Mouse (Mus musculus): Measurements from ENCODE around the gene Olfr1218. TPM values are rescaled to one million over a fixed set of nuclear protein-coding genes. Genes with fewer than 3 reads are reported as not detected.
"Not testable (repeated sequence)": the region's sequence is repeated elsewhere in the genome, so short reads cannot be mapped to it uniquely, and the experiment has no call there.

The Olfr1218 gene
- polyA plus RNA-seq (2012; rRNA removed): not detected in 2 replicates

DNA sequence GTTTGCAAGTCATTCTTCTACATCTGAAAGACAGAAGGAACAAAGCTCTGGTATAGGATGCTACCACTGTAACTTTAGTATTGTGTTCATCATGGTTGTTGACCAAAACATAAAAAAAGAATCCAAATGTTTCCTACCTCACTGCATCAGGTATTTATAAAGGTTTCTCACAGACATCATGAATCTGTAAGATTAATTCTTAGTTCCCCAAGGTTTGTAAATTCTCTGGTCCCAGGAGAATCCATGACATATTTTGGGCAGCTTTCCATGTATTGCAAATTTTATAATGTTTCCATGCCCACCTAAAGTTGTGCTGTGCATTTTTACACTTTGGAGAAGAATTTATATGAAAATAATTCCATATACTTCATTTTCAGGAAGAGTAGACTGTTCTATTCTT is at the start of gene Olfr1218:
Olfr1218 (minus strand) TSS at position 101 of the 400 bp plus-strand sequence.
- DNase-seq (ENCODE audit: low read depth, low spot score): no peak

- DNase-seq (ENCODE audit: low read depth, low spot score): no peak
- WGBS: 62% methylated on average over 3 of the region's 3 CpGs
Measured at GRCm38 (mm10) chr2:89106735-89107134, 45.7 kb upstream of the Olfr1218 start, which contains the start of gene Olfr1220. Gene Olfr1220, minus strand, starts transcription at chr2:89106835.

DNA sequence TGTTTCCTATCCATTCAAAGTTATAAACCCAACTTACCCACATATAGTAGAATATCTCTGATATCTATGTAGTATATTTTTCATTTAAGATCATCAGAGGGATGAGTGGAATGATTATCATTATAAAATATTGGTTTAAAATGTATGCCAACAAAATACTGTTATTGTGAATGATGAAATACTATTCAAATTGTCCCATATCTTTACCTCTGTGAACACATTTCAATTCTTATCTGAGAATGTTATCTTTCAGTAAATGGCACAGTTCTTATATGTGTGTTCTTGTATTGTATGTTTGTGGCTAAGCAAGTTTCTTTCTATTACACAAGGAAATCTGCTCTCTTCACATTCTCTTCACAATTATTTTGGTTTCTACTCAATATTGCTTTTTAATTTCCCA is 44.7 kb upstream of the Olfr1218 start:
- DNase-seq (ENCODE audit: low read depth, low spot score): no peak

DNA sequence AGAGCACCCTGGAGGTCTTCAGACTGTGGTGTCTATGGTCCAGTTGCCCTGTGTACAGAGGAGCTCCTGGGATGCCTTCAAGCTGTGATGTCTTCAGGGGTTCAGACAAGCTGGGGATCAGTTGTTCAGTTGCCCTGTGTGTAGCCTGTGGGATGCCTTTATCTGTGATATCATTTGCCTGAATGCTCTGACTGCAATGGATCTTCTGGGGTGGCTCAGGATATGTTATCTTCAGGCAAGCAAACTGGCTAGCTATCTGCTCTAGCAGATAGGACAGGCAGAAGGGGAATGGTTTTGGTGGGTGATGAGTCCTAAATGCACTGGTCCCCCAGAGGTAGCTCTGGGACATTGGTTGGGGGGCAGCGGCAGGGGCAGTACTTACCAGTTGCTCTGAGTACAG is 32.9 kb upstream of the Olfr1218 start:
- DNase-seq (ENCODE audit: low read depth, low spot score): no peak
- WGBS: 96% methylated on average over 1 of the region's 1 CpGs

DNA sequence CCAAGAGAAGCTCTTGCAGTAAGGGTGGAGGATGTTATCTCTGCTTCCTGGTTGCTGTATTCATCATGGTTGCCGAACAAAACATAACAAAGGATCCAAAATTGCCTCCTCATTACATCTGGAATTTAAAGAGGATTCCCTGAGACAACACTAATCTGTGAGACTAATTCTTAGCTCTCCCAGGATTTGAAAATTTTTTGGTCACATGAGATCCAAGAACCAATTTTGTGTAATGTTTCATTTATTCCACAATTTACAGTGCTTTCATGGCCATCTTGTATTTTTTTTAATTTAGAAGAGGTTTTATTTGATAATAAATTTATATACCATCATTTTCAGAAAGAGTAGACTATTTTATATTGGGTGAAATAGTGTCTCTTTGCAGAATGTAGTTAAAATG is 22.4 kb upstream of the Olfr1218 start, which contains the start of gene Olfr1219:
Olfr1219 (minus strand) TSS at position 101 of the 400 bp plus-strand sequence.
- no peak for DNase-seq (ENCODE audit: low read depth, low spot score)
- 48% methylated on average over 1 of the region's 1 CpGs for WGBS

DNA sequence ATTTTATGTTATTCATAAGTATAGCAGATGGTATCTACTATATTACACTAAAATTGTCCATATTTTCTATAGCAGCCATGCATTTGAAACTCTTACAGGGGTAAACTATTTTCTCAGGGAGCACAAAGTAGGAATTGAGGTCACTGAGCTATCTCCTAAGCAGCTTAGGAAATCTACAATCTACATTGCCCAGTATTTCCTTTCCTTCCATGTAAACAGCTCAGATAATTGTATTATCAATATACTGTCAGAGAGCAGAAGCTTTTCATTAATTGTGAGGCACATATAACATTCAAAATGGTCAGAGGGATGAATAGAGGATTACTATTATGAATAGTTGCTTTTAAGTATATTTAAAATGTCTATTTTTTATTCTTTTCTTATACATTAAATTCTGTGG is 20.5 kb upstream of the Olfr1218 start:
- DNase-seq (ENCODE audit: low read depth, low spot score): no peak

- 51% methylated on average over 2 of the region's 2 CpGs for whole genome bisulfite sequencing
- no peak for DNase-seq (ENCODE audit: low read depth, low spot score)
Measured at GRCm38 (mm10) chr2:89031965-89032364, 29.0 kb downstream of the Olfr1218 start, which contains the start of gene Olfr1217. Gene Olfr1217, minus strand, starts transcription at chr2:89032065.

GRCm38 (mm10) chr2:89021436-89021835 is 39.6 kb downstream of the Olfr1218 start:
- 63% methylated on average over 3 of the region's 3 CpGs for WGBS
- not testable (repeated sequence) for DNase-seq (ENCODE audit: low read depth, low spot score)

GRCm38 (mm10) chr2:89018240-89018639 is 42.7 kb downstream of the Olfr1218 start, which contains the start of gene Olfr1216:
Gene Olfr1216, minus strand, starts transcription at chr2:89018340.
- 68% methylated on average over 1 of the region's 1 CpGs for WGBS
- DNase-seq (ENCODE audit: low read depth, low spot score): no peak

GRCm38 (mm10) chr2:89006873-89007272 is 54.1 kb downstream of the Olfr1218 start, which contains the start of gene Olfr1215:
Gene Olfr1215, minus strand, starts transcription at chr2:89006973.
- no peak for DNase-seq (ENCODE audit: low read depth, low spot score)
- 45% methylated on average over 2 of the region's 2 CpGs for WGBS

Other genes with a start within 250 kb of the Olfr1218 start
- gene Olfr1202, start 246.7 kb downstream of the Olfr1218 start, polyA plus RNA-seq (2012; rRNA removed): not detected in 2 replicates
- not detected in 2 replicates for gene Olfr1205, start 231.4 kb downstream of the Olfr1218 start, polyA plus RNA-seq (2012; rRNA removed)
- not detected in 2 replicates for gene Olfr1204, start 211.9 kb downstream of the Olfr1218 start, polyA plus RNA-seq (2012; rRNA removed)
- gene Olfr1206, start 198.0 kb downstream of the Olfr1218 start, polyA plus RNA-seq (2012; rRNA removed): not detected in 2 replicates
- gene Olfr1208, start 158.9 kb downstream of the Olfr1218 start, polyA plus RNA-seq (2012; rRNA removed): not detected in 2 replicates
- gene Olfr1209, start 146.0 kb downstream of the Olfr1218 start, polyA plus RNA-seq (2012; rRNA removed): not detected in 2 replicates
- gene Olfr1211, start 123.1 kb downstream of the Olfr1218 start, polyA plus RNA-seq (2012; rRNA removed): not detected in 2 replicates
- not detected in 2 replicates for gene Olfr1212, start 107.2 kb downstream of the Olfr1218 start, polyA plus RNA-seq (2012; rRNA removed)
- not detected in 2 replicates for gene Gm13762, start 80.9 kb downstream of the Olfr1218 start, polyA plus RNA-seq (2012; rRNA removed)
- gene Olfr1214, start 68.5 kb downstream of the Olfr1218 start, polyA plus RNA-seq (2012; rRNA removed): not detected in 2 replicates
- gene Olfr1215, start 54.2 kb downstream of the Olfr1218 start, polyA plus RNA-seq (2012; rRNA removed): not detected in 2 replicates
- gene Olfr1216, start 42.8 kb downstream of the Olfr1218 start, polyA plus RNA-seq (2012; rRNA removed): not detected in 2 replicates
- gene Olfr1217, start 29.1 kb downstream of the Olfr1218 start, polyA plus RNA-seq (2012; rRNA removed): not detected in 2 replicates
- not detected in 2 replicates for gene Olfr1219, start 22.3 kb upstream of the Olfr1218 start, polyA plus RNA-seq (2012; rRNA removed)
- gene Olfr1220, start 45.6 kb upstream of the Olfr1218 start, polyA plus RNA-seq (2012; rRNA removed): not detected in 2 replicates
- not detected in 2 replicates for gene Olfr1221, start 56.1 kb upstream of the Olfr1218 start, polyA plus RNA-seq (2012; rRNA removed)
- not detected in 2 replicates for gene Olfr1222, start 71.9 kb upstream of the Olfr1218 start, polyA plus RNA-seq (2012; rRNA removed)
- gene Olfr1223, start 90.4 kb upstream of the Olfr1218 start, polyA plus RNA-seq (2012; rRNA removed): not detected in 2 replicates
- not detected in 2 replicates for gene Olfr1224-ps1, start 102.9 kb upstream of the Olfr1218 start, polyA plus RNA-seq (2012; rRNA removed)
- gene Olfr1225, start 113.5 kb upstream of the Olfr1218 start, polyA plus RNA-seq (2012; rRNA removed): not detected in 2 replicates
- not detected in 2 replicates for gene Olfr1226, start 138.9 kb upstream of the Olfr1218 start, polyA plus RNA-seq (2012; rRNA removed)
- gene Olfr1228, start 192.9 kb upstream of the Olfr1218 start, polyA plus RNA-seq (2012; rRNA removed): not detected in 2 replicates
- not detected in 2 replicates for gene Olfr1229, start 226.8 kb upstream of the Olfr1218 start, polyA plus RNA-seq (2012; rRNA removed)
- gene Olfr1230, start 236.1 kb upstream of the Olfr1218 start, polyA plus RNA-seq (2012; rRNA removed): not detected in 2 replicates
- gene Olfr1231, start 245.9 kb upstream of the Olfr1218 start, polyA plus RNA-seq (2012; rRNA removed): not detected in 2 replicates